Mouse (Mus musculus) olfactory bulb, adult 2 months (tissue): ENCODE measurements around the gene Tmem108.

Experiments used
- CTCF ChIP-seq: fragments of 200-500 bp; IDR thresholded peaks from 2 replicates; pipeline ENCODE4 v1.5.1; 2012; ENCODE audit warnings: low read depth, mild to moderate bottlenecking, low read length, moderate library complexity; ENCODE audit not compliant: insufficient read depth
- POLR2A ChIP-seq: fragments of 200-500 bp; IDR thresholded peaks from 2 replicates; pipeline ENCODE4 v1.6.1; 2012; ENCODE audit warnings: mild to moderate bottlenecking, low read depth, low read length, moderate library complexity; ENCODE audit not compliant: insufficient read depth

GRCm38 (mm10) chr9:103573994-103574750 is 187.5 kb downstream of the Tmem108 start:
- TF ChIP-seq POLR2A: no peak
- TF ChIP-seq CTCF: no peak
